Mouse (Mus musculus): ENCODE results near the gene Gm10282. TPM values are rescaled to one million over a fixed set of nuclear protein-coding genes. Genes with fewer than 3 reads are reported as not detected.

The Gm10282 gene
- polyA plus RNA-seq, 1 experiment from 2014 or later, result 29.1 TPM

DNA sequence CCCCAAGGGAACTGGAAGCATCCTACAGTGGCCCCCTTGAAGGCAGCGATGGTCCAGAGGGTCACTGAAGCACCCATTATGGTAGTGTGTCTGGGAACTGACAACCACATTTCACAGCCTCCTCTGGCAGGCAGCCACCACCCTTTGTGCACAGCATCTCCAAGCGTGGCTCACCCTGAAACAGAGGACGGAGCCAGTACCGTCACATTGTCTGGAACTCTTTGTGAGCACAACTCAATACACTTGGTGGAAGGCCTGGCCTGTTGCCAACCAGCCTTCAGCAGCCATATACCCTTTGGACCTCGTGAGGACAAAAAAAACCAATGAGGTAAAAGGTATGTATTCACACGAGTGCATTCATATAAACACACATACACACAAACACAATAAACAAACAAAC, 3.2 kb upstream of the Gm10282 start:
- Histone ChIP-seq H3K4me3 (no peak overlapping the region), H3K4me1 (no peaks in the 10 kb centered on the region), H3K9me3 (no peaks in the 10 kb centered on the region), H3K27ac (no peak overlapping the region), H3K4me2 (replicated peaks) (no peak overlapping the region), H3K9ac (no peak overlapping the region), H3K27me3 (no peaks in the 10 kb centered on the region), H3K36me3 (no peaks in the 10 kb centered on the region)
- ATAC-seq (ENCODE audit: insufficient number of reproducible peaks, insufficient read depth, low FRiP score, low TSS enrichment), result no peak
- WGBS, result 74% methylated on average over 6 of the region's 6 CpGs

DNA sequence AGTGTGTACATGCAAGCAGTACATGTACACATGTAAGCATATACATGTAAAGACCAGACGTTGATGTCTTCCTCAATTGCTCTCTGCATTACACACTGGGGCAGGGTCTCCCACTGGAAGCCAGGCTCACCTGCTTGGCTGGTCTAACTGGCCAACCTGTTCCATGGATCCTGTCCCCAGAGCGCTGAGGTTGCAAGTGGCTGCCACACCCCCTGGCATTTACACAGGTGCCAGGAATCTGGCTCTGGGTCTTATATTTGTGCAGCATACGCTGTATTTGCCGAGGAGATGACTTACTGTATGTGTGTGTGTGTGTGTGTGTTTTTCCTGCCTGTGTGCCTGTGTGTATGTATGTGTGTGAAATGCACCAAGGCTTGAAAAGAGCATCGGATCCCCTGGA, 1.9 kb upstream of the Gm10282 start:
- ATAC-seq (ENCODE audit: insufficient number of reproducible peaks, insufficient read depth, low FRiP score, low TSS enrichment), result no peak
- Histone ChIP-seq H3K27ac (no peak overlapping the region), H3K4me1 (no peaks in the 10 kb centered on the region), H3K9me3 (no peaks in the 10 kb centered on the region), H3K4me2 (replicated peaks) (no peak overlapping the region), H3K27me3 (no peaks in the 10 kb centered on the region), H3K4me3 (no peak overlapping the region), H3K9ac (no peak overlapping the region), H3K36me3 (no peaks in the 10 kb centered on the region)
- WGBS, result 82% methylated on average over 5 of the region's 5 CpGs

DNA sequence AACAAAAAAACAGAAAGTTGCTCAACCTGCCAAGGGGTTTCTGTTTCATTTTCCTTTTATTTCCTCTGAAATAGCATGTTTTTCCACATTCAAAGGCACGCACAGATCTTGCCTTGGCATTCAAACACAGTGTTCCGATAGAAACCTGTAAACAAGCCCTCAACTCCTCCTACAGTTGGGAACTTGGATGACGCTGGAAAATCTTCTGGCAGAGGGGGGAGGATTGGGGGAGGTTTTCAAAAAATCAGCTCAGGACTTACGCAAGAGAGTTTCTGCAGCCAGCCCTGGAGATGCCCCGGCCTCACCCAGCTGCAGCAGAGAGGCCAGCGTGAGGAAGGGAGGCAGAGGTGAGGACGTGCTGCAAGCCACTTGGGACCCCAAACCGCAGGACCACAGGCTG, 1.4 kb downstream of the Gm10282 start:
- Histone ChIP-seq H3K4me2 (replicated peaks) (no peak overlapping the region), H3K27me3 (no peaks in the 10 kb centered on the region), H3K4me1 (no peaks in the 10 kb centered on the region), H3K9me3 (no peaks in the 10 kb centered on the region), H3K9ac (no peak overlapping the region), H3K36me3 (no peaks in the 10 kb centered on the region), H3K4me3 (no peak overlapping the region), H3K27ac (no peak overlapping the region)
- ATAC-seq (ENCODE audit: insufficient number of reproducible peaks, insufficient read depth, low FRiP score, low TSS enrichment), result no peak
- WGBS, result 62% methylated on average over 8 of the region's 8 CpGs

DNA sequence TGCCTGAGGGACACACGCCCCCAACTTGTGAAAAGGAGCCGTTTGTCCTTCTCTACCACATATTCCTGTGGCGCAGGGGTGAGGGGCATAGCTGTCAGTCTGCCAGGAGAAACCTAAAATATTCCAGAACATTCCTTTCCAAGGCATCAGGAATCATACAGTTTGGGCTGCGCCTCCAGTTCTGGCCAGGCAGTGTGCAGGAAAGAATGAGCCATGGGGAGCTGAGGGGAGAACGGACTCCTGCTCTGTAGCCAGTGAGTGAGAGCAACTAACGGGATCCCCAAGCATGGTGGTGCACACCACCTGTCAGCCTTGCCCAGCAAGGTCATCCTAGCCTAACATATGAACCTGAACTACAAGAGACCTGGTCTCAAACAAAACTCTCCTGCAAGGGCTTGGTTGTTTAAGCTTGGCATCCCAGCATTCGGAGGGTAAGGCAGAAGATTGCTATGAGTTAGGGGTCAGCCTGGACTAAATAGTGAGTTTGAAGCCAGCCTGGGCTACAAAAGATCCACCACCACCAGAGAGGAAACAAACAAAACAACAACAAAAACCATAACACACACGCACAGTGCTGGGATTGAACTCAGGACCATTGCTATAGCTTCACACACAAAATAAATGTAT, 2.0 kb downstream of the Gm10282 start:
- 59% methylated on average over 8 of the region's 8 CpGs for WGBS
- H3K27me3 ChIP-seq, result no peaks in the 10 kb centered on the region
- ATAC-seq (ENCODE audit: insufficient number of reproducible peaks, insufficient read depth, low FRiP score, low TSS enrichment), result no peak
- no peaks in the 10 kb centered on the region for H3K4me1 ChIP-seq
- no peaks in the 10 kb centered on the region for H3K9me3 ChIP-seq
- no peak overlapping the region for H3K9ac ChIP-seq
- H3K4me2 ChIP-seq (replicated peaks), result no peak overlapping the region
- no peak overlapping the region for H3K4me3 ChIP-seq
- H3K36me3 ChIP-seq, result no peaks in the 10 kb centered on the region
- no peak overlapping the region for H3K27ac ChIP-seq

DNA sequence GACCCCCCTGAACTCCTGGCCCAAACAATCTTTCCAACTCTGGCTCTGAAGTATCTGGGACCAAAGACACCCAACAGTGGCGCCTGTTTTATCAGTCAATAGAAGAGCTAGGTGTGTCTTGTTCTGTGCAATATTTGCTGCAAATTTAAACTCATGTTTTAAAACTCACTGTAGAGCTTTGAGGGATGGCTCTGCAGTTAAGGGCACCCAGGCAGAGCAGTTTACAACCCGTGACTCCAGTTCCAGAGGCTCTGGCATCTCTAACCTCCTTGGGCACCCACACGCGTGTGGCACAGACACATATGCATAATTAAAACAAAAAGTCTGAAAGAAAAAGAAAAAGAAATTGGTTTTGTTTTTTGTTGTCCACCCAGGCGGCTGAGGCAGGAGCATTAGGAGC, 3.6 kb downstream of the Gm10282 start:
- H3K4me3 ChIP-seq, result no peak overlapping the region
- 84% methylated on average over 5 of the region's 5 CpGs for WGBS

GRCm38 (mm10) chr8:72300654-72301400, 4.2 kb downstream of the Gm10282 start:
- Histone ChIP-seq H3K27ac (no peak overlapping the region), H3K27me3 (no peaks in the 10 kb centered on the region), H3K4me1 (no peaks in the 10 kb centered on the region), H3K4me2 (replicated peaks) (no peak overlapping the region), H3K4me3 (no peak overlapping the region), H3K36me3 (no peaks in the 10 kb centered on the region), H3K9me3 (no peaks in the 10 kb centered on the region), H3K9ac (no peak overlapping the region)
- no peak for ATAC-seq (ENCODE audit: insufficient number of reproducible peaks, insufficient read depth, low FRiP score, low TSS enrichment)
- WGBS, result 72% methylated on average over 9 of the region's 9 CpGs

More for the DNA sequence above, 3.6 kb downstream of the Gm10282 start:
- Histone ChIP-seq H3K27ac (no peak overlapping the region), H3K36me3 (no peaks in the 10 kb centered on the region), H3K27me3 (no peaks in the 10 kb centered on the region), H3K4me2 (replicated peaks) (no peak overlapping the region), H3K9me3 (no peaks in the 10 kb centered on the region), H3K4me1 (no peaks in the 10 kb centered on the region), H3K9ac (no peak overlapping the region)
- no peak for ATAC-seq (ENCODE audit: insufficient number of reproducible peaks, insufficient read depth, low FRiP score, low TSS enrichment)

- Histone ChIP-seq H3K9ac (no peak overlapping the region), H3K4me1 (no peaks in the 10 kb centered on the region), H3K9me3 (no peaks in the 10 kb centered on the region), H3K4me2 (replicated peaks) (no peak overlapping the region), H3K4me3 (no peak overlapping the region), H3K36me3 (no peaks in the 10 kb centered on the region), H3K27me3 (no peaks in the 10 kb centered on the region), H3K27ac (no peak overlapping the region)
- no peak for ATAC-seq (ENCODE audit: insufficient number of reproducible peaks, insufficient read depth, low FRiP score, low TSS enrichment)
- 82% methylated on average over 1 of the region's 1 CpGs for WGBS
Measured at GRCm38 (mm10) chr8:72298928-72299327, 6.1 kb downstream of the Gm10282 start.

GRCm38 (mm10) chr8:72296561-72296960, 8.5 kb downstream of the Gm10282 start:
- no peak overlapping the region for H3K4me2 ChIP-seq (replicated peaks)
- ATAC-seq (ENCODE audit: insufficient number of reproducible peaks, insufficient read depth, low FRiP score, low TSS enrichment), result no peak
- 85% methylated on average over 8 of the region's 8 CpGs for WGBS

DNA sequence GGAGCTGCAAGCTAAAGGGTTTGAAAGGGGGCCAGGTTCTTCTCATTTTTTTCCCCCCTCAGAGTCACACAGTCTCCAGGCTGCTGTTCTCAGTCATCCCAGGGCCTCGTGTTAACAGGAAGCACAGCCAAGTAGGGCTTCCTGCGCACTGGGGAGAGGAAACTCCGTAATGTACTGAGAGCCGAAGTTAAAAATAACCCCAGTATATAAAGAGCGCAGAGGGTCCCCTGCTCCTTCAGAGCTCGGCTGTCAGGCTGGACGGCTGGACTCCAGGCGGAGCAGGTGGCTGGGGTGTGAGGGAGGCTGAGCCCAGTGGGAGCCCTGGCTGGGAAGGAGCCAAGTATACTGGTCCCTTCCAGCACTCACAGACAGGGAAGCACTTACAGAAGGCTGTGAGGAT, 9.4 kb downstream of the Gm10282 start:
- ATAC-seq (ENCODE audit: insufficient number of reproducible peaks, insufficient read depth, low FRiP score, low TSS enrichment), result no peak; the same call in 1 of the 2 replicates
- no peak overlapping the region for H3K4me3 ChIP-seq
- 50% methylated on average over 8 of the region's 8 CpGs for WGBS
- no peak overlapping the region for H3K4me2 ChIP-seq (replicated peaks)
- H3K9me3 ChIP-seq, result no peaks in the 10 kb centered on the region
- H3K36me3 ChIP-seq, result no peaks in the 10 kb centered on the region
- H3K4me1 ChIP-seq, result no peaks in the 10 kb centered on the region
- peak overlapping the region; percentile 63; the same call in 1 of the 2 replicates for H3K27ac ChIP-seq
- H3K9ac ChIP-seq, result no peak overlapping the region
- no peaks in the 10 kb centered on the region for H3K27me3 ChIP-seq

More at GRCm38 (mm10) chr8:72296561-72296960, 8.5 kb downstream of the Gm10282 start:
- Histone ChIP-seq H3K9me3 (no peaks in the 10 kb centered on the region), H3K36me3 (no peaks in the 10 kb centered on the region), H3K27me3 (no peaks in the 10 kb centered on the region), H3K9ac (no peak overlapping the region), H3K4me3 (no peak overlapping the region), H3K27ac (no peak overlapping the region), H3K4me1 (no peaks in the 10 kb centered on the region)

GRCm38 (mm10) chr8:72295125-72295524, 9.9 kb downstream of the Gm10282 start:
- H3K36me3 ChIP-seq, result no peaks in the 10 kb centered on the region
- no peak for ATAC-seq (ENCODE audit: insufficient number of reproducible peaks, insufficient read depth, low FRiP score, low TSS enrichment)
- 0 out of 2 replicates have a peak overlapping the region, but pooled peaks have one; percentile 63 for H3K27ac ChIP-seq
- H3K9ac ChIP-seq, result no peak overlapping the region
- WGBS, result 68% methylated on average over 3 of the region's 3 CpGs
- H3K27me3 ChIP-seq, result no peaks in the 10 kb centered on the region
- H3K4me2 ChIP-seq (replicated peaks), result no peak overlapping the region
- no peaks in the 10 kb centered on the region for H3K9me3 ChIP-seq
- no peak overlapping the region for H3K4me3 ChIP-seq
- no peaks in the 10 kb centered on the region for H3K4me1 ChIP-seq

DNA sequence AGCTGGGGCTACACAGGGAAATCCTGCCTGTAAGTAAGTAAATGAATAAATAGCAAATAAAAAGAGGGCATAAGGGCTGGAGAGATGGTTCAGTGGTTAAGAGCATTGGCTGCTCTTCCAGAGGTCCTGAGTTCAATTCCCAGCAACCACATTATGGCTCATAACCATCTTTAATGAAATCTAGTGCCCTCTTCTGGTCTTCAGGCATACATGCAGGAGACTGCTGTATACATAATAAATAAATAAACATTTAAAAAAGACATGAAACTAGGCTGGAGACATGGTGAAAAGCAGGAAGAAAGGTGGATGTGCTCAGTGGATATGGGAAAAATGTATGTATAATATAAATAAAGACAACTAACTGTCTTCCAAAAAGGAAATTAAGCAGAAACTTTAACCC, 11.8 kb downstream of the Gm10282 start:
- H3K4me3 ChIP-seq, result no peak overlapping the region

GRCm38 (mm10) chr8:72291104-72291503, 14.0 kb downstream of the Gm10282 start:
- no peaks in the 10 kb centered on the region for H3K27me3 ChIP-seq
- H3K9me3 ChIP-seq, result no peaks in the 10 kb centered on the region
- H3K4me3 ChIP-seq, result no peak overlapping the region
- ATAC-seq (ENCODE audit: insufficient number of reproducible peaks, insufficient read depth, low FRiP score, low TSS enrichment), result no peak
- H3K4me2 ChIP-seq (replicated peaks), result no peak overlapping the region
- no peak overlapping the region for H3K27ac ChIP-seq
- no peaks in the 10 kb centered on the region for H3K36me3 ChIP-seq
- no peak overlapping the region for H3K9ac ChIP-seq
- WGBS, result 84% methylated on average over 2 of the region's 2 CpGs
- H3K4me1 ChIP-seq, result no peaks in the 10 kb centered on the region

More for the DNA sequence above, 11.8 kb downstream of the Gm10282 start:
- no peak overlapping the region for H3K4me2 ChIP-seq (replicated peaks)
- no peaks in the 10 kb centered on the region for H3K36me3 ChIP-seq
- ATAC-seq (ENCODE audit: insufficient number of reproducible peaks, insufficient read depth, low FRiP score, low TSS enrichment), result no peak
- no peak overlapping the region for H3K9ac ChIP-seq
- H3K4me1 ChIP-seq, result no peaks in the 10 kb centered on the region
- no peak overlapping the region for H3K27ac ChIP-seq
- H3K9me3 ChIP-seq, result no peaks in the 10 kb centered on the region
- H3K27me3 ChIP-seq, result no peaks in the 10 kb centered on the region

Measured in embryonic facial prominence, embryonic 12.5 days (tissue).